ENCODE assay signal across 8 mouse cellular contexts in genomic region chr10:79532678-79533077, GRCm38 (mm10). TPM values are rescaled to one million over a fixed set of nuclear protein-coding genes. Genes with fewer than 3 reads are reported as not detected.
DNase-seq lines count a peak whose midpoint lies in the region; ATAC-seq and TF ChIP-seq lines count a peak whose summit lies in the region.

No protein-coding gene starts in this region.

- WGBS in spleen, adult 2 months: 56% methylated on average over 3 of the region's 3 CpGs
- 31% methylated on average over 3 of the region's 3 CpGs for WGBS in hindbrain, embryonic 13.5 days

- intact Hi-C loops in left cerebral cortex, postnatal 10 days (cut with DNase I): no loop called here

- H3K27me3 ChIP-seq in spleen, adult 2 months (ENCODE audit: control insufficient read depth, insufficient read depth, low read length): no peaks in the 10 kb centered on the region
- peaks cover 20% of the 10 kb centered on the region; the same call in 1 of the 2 replicates for H3K27me3 ChIP-seq in hindbrain, embryonic 13.5 days

- ATAC-seq in frontal cortex, adult (ENCODE audit: low TSS enrichment): 0 out of 2 replicates have a peak, but pooled peaks have one; percentile 8
- peak; percentile 8; the same call in 1 of the 2 replicates for ATAC-seq in hindbrain, embryonic 13.5 days (ENCODE audit: low FRiP score)
- ATAC-seq in activated CD4-positive, CD25-positive, alpha-beta regulatory T cell, adult 4 months: no peak

- no peak overlapping the region for H3K27ac ChIP-seq in spleen, adult 2 months (ENCODE audit: insufficient read depth, low read length)
- H3K27ac ChIP-seq in hindbrain, embryonic 13.5 days: no peak overlapping the region

- H3K36me3 ChIP-seq in spleen, adult 2 months (ENCODE audit: control insufficient read depth, insufficient read depth, low read length): no peaks in the 10 kb centered on the region
- peaks cover 6% of the 10 kb centered on the region; the same call in 1 of the 2 replicates for H3K36me3 ChIP-seq in hindbrain, embryonic 13.5 days

- peak overlapping the region; percentile 77; the same call in 1 of the 2 replicates for H3K9ac ChIP-seq in hindbrain, embryonic 13.5 days

- peaks cover 5% of the 10 kb centered on the region; the same call in 1 of the 2 replicates for H3K4me1 ChIP-seq in spleen, adult 2 months (ENCODE audit: control insufficient read depth, insufficient read depth, insufficient read length)
- H3K4me1 ChIP-seq in hindbrain, embryonic 13.5 days (replicated peaks): peaks cover 16% of the 10 kb centered on the region

- H3K4me2 ChIP-seq in hindbrain, embryonic 13.5 days: peak overlapping the region; percentile 94

- TF ChIP-seq CTCF in spleen, adult 2 months (IDR thresholded peaks at IDR 0.05; ENCODE audit: extremely low read depth, insufficient read depth, insufficient read length, insufficient replicate concordance): no peak

- DNase-seq in frontal cortex, adult 2 months (ENCODE audit: extremely low spot score in 1 of 2, low spot score in 1 of 2): no peak
- no peak for DNase-seq in spleen, adult 2 months (ENCODE audit: low read depth in 1 of 2, low spot score in 2 of 2)
- no peak for DNase-seq in spleen, adult 18-20 months
- DNase-seq in lung, postnatal 36 days: peak; percentile 14
- DNase-seq in left cerebral cortex, postnatal 10 days (ENCODE audit: extremely low spot score in 1 of 2, low spot score in 2 of 2): no peak

- H3K9me3 ChIP-seq in hindbrain, embryonic 13.5 days: no peaks in the 10 kb centered on the region

- peak overlapping the region; percentile 80; the same call in 1 of the 2 replicates for H3K4me3 ChIP-seq in spleen, adult 2 months (ENCODE audit: extremely low read depth, insufficient read depth, insufficient read length)
- peak overlapping the region; percentile 55 for H3K4me3 ChIP-seq in hindbrain, embryonic 13.5 days

- TF ChIP-seq POLR2A in spleen, adult 2 months (IDR thresholded peaks at IDR 0.05; ENCODE audit: low read depth, low read length): no peak

RNA-seq across cellular contexts. Expression of gene Plpp2, which starts 0.9 kb away (rescaled TPM):
- 2.6 and 3.5 TPM in 2 replicates for polyA plus RNA-seq in frontal cortex, adult 2 months (2012; rRNA removed)
- 6.7 and 8.9 TPM in 2 replicates for polyA plus RNA-seq in spleen, adult 2 months (2012; rRNA removed)
- polyA plus RNA-seq in hindbrain, embryonic 13.5 days (2015; fragmentation: Nextera tagmentation; extraction: Ambion mirVana): 14.5 and 16.5 TPM in 2 replicates
- 1 to 10 TPM; 2.7 to 4.7 TPM for polyA plus RNA-seq in activated CD4-positive, CD25-positive, alpha-beta regulatory T cell, adult 4 months (2017; shearing (Covaris generic))
- total RNA-seq in left cerebral cortex, postnatal 10 days (2021): 1 to 10 TPM; 3.2 to 3.7 TPM

RNA-seq across cellular contexts. Expression of gene Mier2, which starts 22.3 kb away (rescaled TPM):
- 84.8 and 89.0 TPM in 2 replicates for polyA plus RNA-seq in frontal cortex, adult 2 months (2012; rRNA removed)
- 63.7 and 92.1 TPM in 2 replicates for polyA plus RNA-seq in spleen, adult 2 months (2012; rRNA removed)
- 52.4 and 57.1 TPM in 2 replicates for polyA plus RNA-seq in hindbrain, embryonic 13.5 days (2015; fragmentation: Nextera tagmentation; extraction: Ambion mirVana)
- 10 to 100 TPM; 12.0 to 15.0 TPM for polyA plus RNA-seq in activated CD4-positive, CD25-positive, alpha-beta regulatory T cell, adult 4 months (2017; shearing (Covaris generic))
- 10 to 100 TPM; 47.5 to 50.2 TPM for total RNA-seq in left cerebral cortex, postnatal 10 days (2021)

RNA-seq across cellular contexts. Expression of gene Theg, which starts 54.5 kb away (rescaled TPM):
- polyA plus RNA-seq in frontal cortex, adult 2 months (2012; rRNA removed): 1.1 and 2.0 TPM in 2 replicates
- polyA plus RNA-seq in spleen, adult 2 months (2012; rRNA removed): 0.18 and 0.72 TPM in 2 replicates
- polyA plus RNA-seq in hindbrain, embryonic 13.5 days (2015; fragmentation: Nextera tagmentation; extraction: Ambion mirVana): not detected in 2 replicates
- polyA plus RNA-seq in activated CD4-positive, CD25-positive, alpha-beta regulatory T cell, adult 4 months (2017; shearing (Covaris generic)): not detected
- total RNA-seq in left cerebral cortex, postnatal 10 days (2021): not detected
